Mouse (Mus musculus) neural tube, postnatal 0 days (tissue): ENCODE measurements around the gene Dcaf12. TPM values are rescaled to one million over a fixed set of nuclear protein-coding genes. Genes with fewer than 3 reads are reported as not detected.

ENCODE experiments used
- polyA plus RNA-seq: library from polyadenylated mRNA; unstranded; fragments of >200 nt; fragmentation: Nextera tagmentation; extraction: Ambion mirVana; gene quantifications from 2 replicates; pipeline ENCODE4 v1.2.1, GENCODE M21; 2015

The Dcaf12 gene
- polyA plus RNA-seq, result 46.9 and 48.0 TPM in 2 replicates

DNA sequence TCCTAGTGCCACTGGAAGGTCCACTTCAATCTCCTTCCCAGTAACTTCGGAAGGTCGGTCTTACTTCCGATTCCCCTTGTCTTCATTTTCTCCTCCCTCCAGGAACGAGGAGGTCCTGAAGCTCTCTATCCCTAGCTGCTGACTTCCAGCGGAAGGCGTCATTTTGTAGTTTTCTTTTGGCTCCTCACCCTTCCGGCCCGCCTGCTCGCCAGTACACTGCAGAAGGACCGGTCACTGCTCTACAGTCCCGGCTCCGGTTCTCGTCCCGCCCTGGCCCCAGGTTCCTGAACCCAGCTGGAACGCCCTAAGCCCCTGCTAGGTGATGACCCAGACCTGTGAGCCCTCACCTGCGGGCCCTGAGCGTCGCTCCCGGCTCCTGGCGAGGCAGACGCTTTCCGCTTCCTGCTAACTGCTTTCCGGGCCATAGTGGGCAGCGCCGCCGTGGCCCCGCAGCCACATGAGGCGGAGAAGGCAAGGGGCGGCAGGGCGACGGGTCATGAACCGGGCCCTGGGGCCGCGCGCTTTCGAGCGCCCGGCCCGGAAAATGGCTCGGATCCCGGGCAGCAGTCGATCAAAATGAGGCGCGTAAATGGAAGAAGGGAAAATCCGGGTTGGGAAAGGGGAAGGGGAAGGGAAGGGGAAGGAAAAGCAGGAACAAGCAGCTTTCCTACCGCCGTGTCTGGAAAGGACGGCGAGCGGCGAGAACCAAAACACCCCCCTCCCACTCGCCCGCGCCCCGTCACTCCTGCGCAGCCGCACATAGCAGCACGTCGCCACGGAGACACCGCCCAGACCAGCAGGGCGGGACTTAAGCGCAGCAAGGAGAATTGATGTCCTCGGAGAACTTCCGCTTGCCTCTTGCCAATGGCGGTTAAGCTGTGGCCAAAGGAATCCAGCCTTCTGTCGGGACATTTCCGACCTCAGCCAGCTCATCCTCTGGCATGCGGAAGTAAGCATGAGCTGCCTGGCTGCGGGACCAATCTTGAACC lies at the start of gene Dcaf12:
Dcaf12 (minus strand) TSS at position 749 of the 989 bp plus-strand sequence.

DNA sequence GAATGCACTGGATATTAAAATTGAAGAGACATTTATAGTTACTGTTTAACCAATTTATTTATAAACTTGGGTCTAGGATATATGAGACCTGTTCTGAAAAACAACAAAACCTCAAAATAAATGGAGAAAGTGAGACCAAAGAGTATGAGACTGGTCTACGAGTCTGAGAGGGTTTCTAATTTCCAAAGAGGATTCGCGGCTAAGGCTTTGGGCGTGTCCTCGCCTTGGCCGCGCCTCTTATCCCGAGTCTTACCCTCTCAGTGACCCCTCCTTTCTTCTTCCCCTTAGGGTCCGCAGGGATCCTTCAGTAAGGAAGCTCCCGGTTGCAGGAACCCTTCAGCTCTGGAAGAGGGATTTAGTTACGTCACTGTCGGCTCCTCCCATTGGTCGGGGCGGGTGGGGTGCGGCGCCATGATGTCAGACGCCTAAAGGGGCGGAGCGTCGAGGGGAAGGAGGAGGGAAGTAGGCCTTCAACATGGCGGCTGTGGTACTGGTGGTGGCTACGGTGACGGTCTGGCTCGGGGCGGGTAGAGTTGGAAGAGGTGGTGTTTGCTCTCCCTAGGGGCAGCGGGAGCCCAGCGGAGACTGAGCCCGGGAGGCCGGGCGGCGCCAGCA lies 34.0 kb upstream of the Dcaf12 start, which contains the start of gene Ubap1:
Ubap1 (plus strand) TSS at position 413 of the 615 bp plus-strand sequence.

DNA sequence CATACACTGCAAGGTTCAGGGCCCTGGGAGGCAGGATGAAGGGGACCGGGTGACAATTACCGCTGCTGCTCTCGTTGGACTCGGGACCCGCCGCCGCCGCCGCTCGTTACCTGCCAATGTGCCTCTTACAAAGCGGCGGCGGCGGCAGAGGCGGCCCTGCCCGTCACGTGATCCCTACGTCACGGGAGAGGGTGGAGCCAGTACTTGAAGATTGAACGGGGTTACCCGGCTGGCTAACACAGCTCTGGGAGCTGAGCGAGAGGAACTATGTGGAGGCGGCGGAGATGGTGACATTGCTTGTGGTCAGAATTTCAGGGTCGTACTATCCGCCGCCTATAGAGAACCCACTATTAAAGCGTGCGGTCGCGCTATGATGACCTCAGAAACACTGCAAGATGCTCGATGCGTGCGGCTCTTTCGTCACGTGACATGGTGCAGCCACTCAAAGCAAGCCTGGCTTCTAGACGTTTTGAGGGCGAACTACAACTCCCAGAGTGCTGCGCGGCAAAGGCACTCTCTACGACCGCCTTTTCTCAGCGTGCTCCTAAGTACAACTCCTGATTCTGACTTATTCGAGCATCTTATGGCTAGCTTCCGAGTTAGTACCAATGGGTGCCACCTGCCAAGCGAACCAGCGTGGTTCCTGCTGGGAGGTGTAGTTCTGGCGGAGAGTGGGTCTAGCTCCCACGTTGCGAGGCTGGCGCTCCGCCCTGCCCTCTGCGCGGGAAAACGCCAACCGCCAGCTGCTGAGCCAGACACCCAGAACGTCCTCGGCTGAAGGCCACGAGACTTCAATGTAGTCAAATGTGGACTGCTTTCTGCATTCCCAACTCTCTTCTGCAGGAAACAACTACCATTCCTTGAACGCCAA lies 39.5 kb downstream of the Dcaf12 start, which contains the start of gene Ubap2:
Ubap2 (minus strand) TSS at position 165 of the 871 bp plus-strand sequence.

Other genes starting within 250 kb of the Dcaf12 start
- 0.15 TPM in 1 of 2 replicates, not detected in the other for gene Aqp3, start 216.7 kb downstream of the Dcaf12 start, polyA plus RNA-seq
- 27.7 and 33.3 TPM in 2 replicates for gene Nol6, start 190.4 kb downstream of the Dcaf12 start, polyA plus RNA-seq
- gene Ube2r2, start 179.1 kb downstream of the Dcaf12 start, polyA plus RNA-seq, result 51.4 and 54.4 TPM in 2 replicates
- gene Ubap2, start 39.7 kb downstream of the Dcaf12 start, polyA plus RNA-seq, result 31.7 and 36.5 TPM in 2 replicates
- 55.6 and 55.8 TPM in 2 replicates for gene Ubap1, start 34.1 kb upstream of the Dcaf12 start, polyA plus RNA-seq
- gene Kif24, start 150.0 kb upstream of the Dcaf12 start, polyA plus RNA-seq, result 1.2 and 1.4 TPM in 2 replicates
- 68.9 and 70.1 TPM in 2 replicates for gene Nudt2, start 150.3 kb upstream of the Dcaf12 start, polyA plus RNA-seq
- gene AI464131, start 188.2 kb upstream of the Dcaf12 start, polyA plus RNA-seq, result 21.2 and 23.0 TPM in 2 replicates
- 14.3 and 17.3 TPM in 2 replicates for gene 1110017D15Rik, start 202.4 kb upstream of the Dcaf12 start, polyA plus RNA-seq